Mouse (Mus musculus) testis, adult 2 months (tissue): ENCODE data around the gene Hoxa13. TPM values are rescaled to one million over a fixed set of nuclear protein-coding genes. Genes with fewer than 3 reads are reported as not detected.

Experiments used
- H3K27ac ChIP-seq: fragments of 200-500 bp; 2 replicates; pipeline ENCODE4 v1.5.1; 2012; ENCODE audit warnings: low read depth, low read length; ENCODE audit not compliant: control insufficient read depth, insufficient read depth
- H3K27me3 ChIP-seq: fragments of 200-500 bp; 2 replicates; pipeline ENCODE4 v1.6.1; 2012; ENCODE audit warnings: mild to moderate bottlenecking, low read length, moderate library complexity; ENCODE audit not compliant: control insufficient read depth, insufficient read depth
- H3K36me3 ChIP-seq: fragments of 200-500 bp; 2 replicates; pipeline ENCODE4 v1.6.1; 2012; ENCODE audit warnings: mild to moderate bottlenecking, low read length; ENCODE audit not compliant: control insufficient read depth, insufficient read depth
- H3K4me1 ChIP-seq: fragments of 200-500 bp; 2 replicates; pipeline ENCODE4 v1.6.1; 2012; ENCODE audit warnings: low read length; ENCODE audit not compliant: control insufficient read depth, insufficient read depth
- H3K4me3 ChIP-seq: fragments of 200-500 bp; 2 replicates; pipeline ENCODE4 v1.5.1; 2012; ENCODE audit warnings: low read depth, mild to moderate bottlenecking, low read length, moderate library complexity, mixed read lengths; ENCODE audit not compliant: control insufficient read depth
- CTCF ChIP-seq: fragments of 200-500 bp; IDR thresholded peaks from 2 replicates; pipeline ENCODE4 v1.5.1; 2012; ENCODE audit warnings: low read depth, mild to moderate bottlenecking, inconsistent platforms, low read length, moderate library complexity; ENCODE audit not compliant: control insufficient read depth, insufficient read depth, insufficient replicate concordance
- POLR2A ChIP-seq: fragments of 200-500 bp; IDR thresholded peaks from 2 replicates; pipeline ENCODE4 v1.6.1; 2012; ENCODE audit warnings: low read depth, mild to moderate bottlenecking, inconsistent platforms, low read length, moderate library complexity; ENCODE audit not compliant: control insufficient read depth
- polyA plus RNA-seq: library from polyadenylated mRNA; depleted of rRNA; stranded (reverse); fragments of >200 nt; gene quantifications from 2 replicates; pipeline ENCODE4 v1.2.3, GENCODE M21; 2012

Hoxa13 gene
- polyA plus RNA-seq, 1 experiment, result not detected

GRCm38 (mm10) chr6:52219234-52219942 lies 41.3 kb downstream of the Hoxa13 start:
- TF ChIP-seq POLR2A (no peak), CTCF (no peak)
- Histone ChIP-seq H3K27ac (no peak overlapping the region), H3K36me3 (no peaks in the 10 kb centered on the region), H3K4me1 (peaks cover 36% of the 10 kb centered on the region), H3K27me3 (peaks cover 11% of the 10 kb centered on the region), H3K4me3 (no peak overlapping the region)

GRCm38 (mm10) chr6:52218643-52219215 lies 42.0 kb downstream of the Hoxa13 start:
- H3K36me3 ChIP-seq, result no peaks in the 10 kb centered on the region
- peaks cover 36% of the 10 kb centered on the region for H3K4me1 ChIP-seq
- H3K4me3 ChIP-seq, result no peak overlapping the region
- peaks cover 9% of the 10 kb centered on the region for H3K27me3 ChIP-seq
- TF ChIP-seq CTCF (no peak), POLR2A (no peak)
- H3K27ac ChIP-seq, result no peak overlapping the region

- Histone ChIP-seq H3K36me3 (no peaks in the 10 kb centered on the region), H3K27ac (no peak overlapping the region), H3K27me3 (peaks cover 9% of the 10 kb centered on the region), H3K4me1 (peaks cover 36% of the 10 kb centered on the region), H3K4me3 (peak overlapping the region; percentile 49; the same call in 1 of the 2 replicates)
- no peak for TF ChIP-seq POLR2A
- no peak for TF ChIP-seq CTCF
Observed at GRCm38 (mm10) chr6:52217895-52218642, 42.6 kb downstream of the Hoxa13 start.

- Histone ChIP-seq H3K36me3 (no peaks in the 10 kb centered on the region), H3K4me1 (peaks cover 38% of the 10 kb centered on the region), H3K4me3 (peak overlapping the region; percentile 49), H3K27me3 (peaks cover 12% of the 10 kb centered on the region), H3K27ac (no peak overlapping the region)
- TF ChIP-seq CTCF (no peak), POLR2A (no peak)
Observed at GRCm38 (mm10) chr6:52217459-52217768, 43.3 kb downstream of the Hoxa13 start.

- Histone ChIP-seq H3K27ac (no peak overlapping the region), H3K27me3 (peaks cover 12% of the 10 kb centered on the region), H3K4me3 (peak overlapping the region; percentile 49), H3K36me3 (no peaks in the 10 kb centered on the region), H3K4me1 (peaks cover 33% of the 10 kb centered on the region)
- no peak for TF ChIP-seq POLR2A
- no peak for TF ChIP-seq CTCF
Observed at GRCm38 (mm10) chr6:52216691-52217458, 43.8 kb downstream of the Hoxa13 start.

- Histone ChIP-seq H3K4me3 (peak overlapping the region; percentile 66), H3K4me1 (peaks cover 26% of the 10 kb centered on the region), H3K27ac (no peak overlapping the region), H3K36me3 (no peaks in the 10 kb centered on the region), H3K27me3 (peaks cover 15% of the 10 kb centered on the region)
- TF ChIP-seq POLR2A (no peak), CTCF (no peak)
Observed at GRCm38 (mm10) chr6:52215771-52216535, 44.7 kb downstream of the Hoxa13 start.
